Mouse (Mus musculus) testis, adult 2 months (tissue): ENCODE data around the gene Rars.

Source experiments
- CTCF ChIP-seq: fragments of 200-500 bp; IDR thresholded peaks from 2 replicates; pipeline ENCODE4 v1.5.1; 2012; ENCODE audit warnings: low read depth, mild to moderate bottlenecking, inconsistent platforms, low read length, moderate library complexity; ENCODE audit not compliant: control insufficient read depth, insufficient read depth, insufficient replicate concordance
- POLR2A ChIP-seq: fragments of 200-500 bp; IDR thresholded peaks from 2 replicates; pipeline ENCODE4 v1.6.1; 2012; ENCODE audit warnings: low read depth, mild to moderate bottlenecking, inconsistent platforms, low read length, moderate library complexity; ENCODE audit not compliant: control insufficient read depth

GRCm38 (mm10) chr11:35854941-35855340 is 20.6 kb upstream of the Rars start:
- TF ChIP-seq CTCF (no peak), POLR2A (no peak)
